Mouse (Mus musculus): ENCODE data around the gene 1810030O07Rik.
"Not testable (repeated sequence)": the region's sequence is repeated elsewhere in the genome, so short reads cannot be mapped to it uniquely, and the experiment has no call there.

The 1810030O07Rik gene

GRCm38 (mm10) chrX:12673054-12673775 is at the start of gene 1810030O07Rik:
1810030O07Rik (minus strand) TSS chrX:12673668.
- peak; percentile 89 to 91 for DNase-seq (ENCODE audit: low spot score in 2 of 2)

- DNase-seq (ENCODE audit: low spot score in 2 of 2) = no peak
Observed at GRCm38 (mm10) chrX:12716036-12716435, 42.6 kb upstream of the 1810030O07Rik start.

- no peak for DNase-seq (ENCODE audit: low spot score in 2 of 2)
Observed at GRCm38 (mm10) chrX:12713796-12714195, 40.3 kb upstream of the 1810030O07Rik start.

GRCm38 (mm10) chrX:12686910-12687309 is 13.4 kb upstream of the 1810030O07Rik start:
- no peak for DNase-seq (ENCODE audit: low spot score in 2 of 2)

- DNase-seq (ENCODE audit: low spot score in 2 of 2) = no peak
Observed at GRCm38 (mm10) chrX:12686071-12686470, 12.6 kb upstream of the 1810030O07Rik start.

- DNase-seq (ENCODE audit: low spot score in 2 of 2) = peak; percentile 27 to 56
Observed at GRCm38 (mm10) chrX:12677396-12677795, 3.9 kb upstream of the 1810030O07Rik start.

- no peak for DNase-seq (ENCODE audit: low spot score in 2 of 2)
Observed at GRCm38 (mm10) chrX:12653879-12654278, 19.6 kb downstream of the 1810030O07Rik start.

- no peak for DNase-seq (ENCODE audit: low spot score in 2 of 2)
Observed at GRCm38 (mm10) chrX:12651906-12652305, 21.6 kb downstream of the 1810030O07Rik start.

GRCm38 (mm10) chrX:12645531-12646304 is 27.8 kb downstream of the 1810030O07Rik start:
- DNase-seq (ENCODE audit: low spot score in 2 of 2) = no peak

- DNase-seq (ENCODE audit: low spot score in 2 of 2) = no peak
Observed at GRCm38 (mm10) chrX:12644976-12645375, 28.5 kb downstream of the 1810030O07Rik start.

GRCm38 (mm10) chrX:12625131-12625530 is 48.3 kb downstream of the 1810030O07Rik start:
- no peak for DNase-seq (ENCODE audit: low spot score in 2 of 2)

- DNase-seq (ENCODE audit: low spot score in 2 of 2) = not testable (repeated sequence)
Observed at GRCm38 (mm10) chrX:12612360-12612759, 61.1 kb downstream of the 1810030O07Rik start.

GRCm38 (mm10) chrX:12611211-12611610 is 62.3 kb downstream of the 1810030O07Rik start:
- DNase-seq (ENCODE audit: low spot score in 2 of 2) = no peak

- DNase-seq (ENCODE audit: low spot score in 2 of 2) = not testable (repeated sequence)
Observed at GRCm38 (mm10) chrX:12610541-12610940, 62.9 kb downstream of the 1810030O07Rik start.
